Mouse (Mus musculus) intestine, postnatal 0 days (tissue): ENCODE data around the gene Ddb2. TPM values are rescaled to one million over a fixed set of nuclear protein-coding genes. Genes with fewer than 3 reads are reported as not detected.

ENCODE experiments used
- ATAC-seq: fragments of 200-750 bp; cut with Nextera tagmentation; 2 replicates; pipeline ENCODE4 v1.8.0; 2017; ENCODE audit warnings: mild to moderate bottlenecking, moderate TSS enrichment, moderate library complexity
- H3K27ac ChIP-seq: fragments of 300-500 bp; sonication (generic); 2 replicates; pipeline ENCODE4 v1.5.1; 2014; ENCODE audit warnings: mild to moderate bottlenecking, low read depth, low read length, moderate library complexity
- H3K27me3 ChIP-seq: fragments of 300-500 bp; sonication (generic); replicated peaks from 2 replicates; pipeline ENCODE4 v1.6.1; 2014; ENCODE audit warnings: low read length, mixed read lengths; ENCODE audit not compliant: control insufficient read depth, insufficient read depth
- H3K36me3 ChIP-seq: fragments of 300-500 bp; sonication (generic); 2 replicates; pipeline ENCODE4 v1.6.1; 2014; ENCODE audit warnings: mild to moderate bottlenecking, moderate library complexity; ENCODE audit not compliant: control insufficient read depth, insufficient read depth
- H3K4me1 ChIP-seq: fragments of 300-500 bp; sonication (generic); replicated peaks from 2 replicates; pipeline ENCODE4 v1.6.1; 2014; ENCODE audit warnings: antibody characterized with exemption, low read length, mixed read lengths; ENCODE audit not compliant: control insufficient read depth, insufficient read depth
- H3K4me2 ChIP-seq: fragments of 300-500 bp; sonication (generic); replicated peaks from 2 replicates; pipeline ENCODE4 v1.6.1; 2014; ENCODE audit warnings: low read depth, mild to moderate bottlenecking, moderate library complexity
- H3K4me3 ChIP-seq: fragments of 300-500 bp; sonication (generic); 2 replicates; pipeline ENCODE4 v1.5.1; 2014; ENCODE audit warnings: low read depth, low read length
- H3K9ac ChIP-seq: fragments of 300-500 bp; sonication (generic); 2 replicates; pipeline ENCODE4 v1.6.1; 2014; ENCODE audit warnings: mild to moderate bottlenecking, low read depth, low read length
- H3K9me3 ChIP-seq: fragments of 300-500 bp; sonication (generic); 2 replicates; pipeline ENCODE4 v1.6.1; 2016; ENCODE audit warnings: mixed run types; ENCODE audit not compliant: control insufficient read depth
- CTCF ChIP-seq: sonication (generic); IDR thresholded peaks from 2 replicates; pipeline ENCODE4 v1.5.1; 2016; ENCODE audit warnings: low read depth, mild to moderate bottlenecking, control low read depth, antibody characterized with exemption, moderate library complexity
- WGBS: fragments of 180-500 bp; shearing (Covaris S2); extraction: QIAGEN DNeasy Blood & Tissue Kit; methylation state at CpG from one replicate; pipeline ENCODE4 v1.1.7; 2014; 5-methylcytosine and 5-hydroxymethylcytosine counted together
- polyA plus RNA-seq: library from polyadenylated mRNA; unstranded; fragments of >200 nt; fragmentation: Nextera tagmentation; extraction: Ambion mirVana; gene quantifications from 2 replicates; pipeline ENCODE4 v1.2.1, GENCODE M21; 2015

The Ddb2 gene
- 4.4 and 6.1 TPM in 2 replicates for polyA plus RNA-seq

- Histone ChIP-seq H3K27me3 (no peaks in the 10 kb centered on the region), H3K36me3 (peaks cover 6% of the 10 kb centered on the region; the same call in 1 of the 2 replicates), H3K9ac (peak within 1 kb of the TSS; percentile 74), H3K27ac (peak within 1 kb of the TSS; percentile 73), H3K4me2 (peak within 1 kb of the TSS; percentile 94), H3K4me3 (peak within 1 kb of the TSS; percentile 56), H3K9me3 (no peaks in the 10 kb centered on the region), H3K4me1 (no peaks in the 10 kb centered on the region)
- TF ChIP-seq CTCF: no peak; the same call in 1 of the 2 replicates
- ATAC-seq: peak; percentile 99
- WGBS: under 1% methylated on average over 48 of the region's 48 CpGs
These were observed at the start of gene Ddb2 for GRCm38 (mm10) chr2:91236601-91237510. Gene Ddb2 (minus strand): TSS chr2:91236982.

- H3K36me3 ChIP-seq: no peaks in the 10 kb centered on the region
- no peaks in the 10 kb centered on the region for H3K4me1 ChIP-seq
- H3K4me2 ChIP-seq: no peak overlapping the region
- H3K4me3 ChIP-seq: no peak overlapping the region
- H3K27me3 ChIP-seq: no peaks in the 10 kb centered on the region
- no peaks in the 10 kb centered on the region for H3K9me3 ChIP-seq
- no peak overlapping the region for H3K27ac ChIP-seq
- no peak overlapping the region for H3K9ac ChIP-seq
- 14% methylated on average over 7 of the region's 7 CpGs for WGBS
- ATAC-seq: no peak
- peak; percentile 95 for TF ChIP-seq CTCF
These were observed 49.2 kb upstream of the Ddb2 start for GRCm38 (mm10) chr2:91285885-91286505.

- Histone ChIP-seq H3K9ac (no peak overlapping the region), H3K36me3 (no peaks in the 10 kb centered on the region), H3K4me3 (no peak overlapping the region), H3K9me3 (no peaks in the 10 kb centered on the region), H3K27me3 (no peaks in the 10 kb centered on the region), H3K4me2 (no peak overlapping the region), H3K27ac (peak overlapping the region; percentile 9; the same call in 1 of the 2 replicates), H3K4me1 (peaks cover under 1% of the 10 kb centered on the region; the same call in 1 of the 2 replicates)
- ATAC-seq: no peak
- 63% methylated on average over 13 of the region's 13 CpGs for WGBS
- no peak for TF ChIP-seq CTCF
These were observed 47.8 kb upstream of the Ddb2 start for GRCm38 (mm10) chr2:91284375-91285199.

GRCm38 (mm10) chr2:91283972-91284371 lies 47.2 kb upstream of the Ddb2 start:
- no peak for TF ChIP-seq CTCF
- Histone ChIP-seq H3K27me3 (no peaks in the 10 kb centered on the region), H3K4me3 (no peak overlapping the region), H3K9me3 (no peaks in the 10 kb centered on the region), H3K4me1 (peaks cover 3% of the 10 kb centered on the region; the same call in 1 of the 2 replicates), H3K27ac (no peak overlapping the region), H3K36me3 (no peaks in the 10 kb centered on the region), H3K4me2 (no peak overlapping the region), H3K9ac (no peak overlapping the region)
- WGBS: 60% methylated on average over 3 of the region's 3 CpGs
- ATAC-seq: no peak

- 40% methylated on average over 5 of the region's 5 CpGs for whole genome bisulfite sequencing
- Histone ChIP-seq H3K4me3 (no peak overlapping the region), H3K27ac (no peak overlapping the region; the same call in 1 of the 2 replicates), H3K9me3 (no peaks in the 10 kb centered on the region), H3K9ac (no peak overlapping the region), H3K27me3 (no peaks in the 10 kb centered on the region), H3K36me3 (peaks cover 15% of the 10 kb centered on the region), H3K4me1 (peaks cover 3% of the 10 kb centered on the region; the same call in 1 of the 2 replicates), H3K4me2 (no peak overlapping the region)
- TF ChIP-seq CTCF: no peak
- peak; percentile 88 for ATAC-seq
These were observed 44.6 kb upstream of the Ddb2 start for GRCm38 (mm10) chr2:91281366-91281765.

GRCm38 (mm10) chr2:91279372-91279755 lies 42.6 kb upstream of the Ddb2 start:
- Histone ChIP-seq H3K4me1 (peaks cover 3% of the 10 kb centered on the region; the same call in 1 of the 2 replicates), H3K9me3 (no peaks in the 10 kb centered on the region), H3K4me3 (no peak overlapping the region), H3K4me2 (peak overlapping the region; percentile 10; the same call in 1 of the 2 replicates), H3K27me3 (no peaks in the 10 kb centered on the region), H3K9ac (no peak overlapping the region), H3K27ac (no peak overlapping the region), H3K36me3 (peaks cover 35% of the 10 kb centered on the region)
- ATAC-seq: peak; percentile 59
- 30% methylated on average over 2 of the region's 2 CpGs for WGBS
- no peak for TF ChIP-seq CTCF
